Mouse (Mus musculus) lung, postnatal 0 days (tissue): ENCODE results near the gene Pef1.

Experiments
- CTCF ChIP-seq: IDR thresholded peaks from 2 replicates; pipeline ENCODE4 v1.5.1; 2016; ENCODE audit warnings: antibody characterized with exemption, mild to moderate bottlenecking
- EP300 ChIP-seq: IDR thresholded peaks from 2 replicates; pipeline ENCODE4 v1.6.1; 2016; ENCODE audit warnings: antibody characterized with exemption, mild to moderate bottlenecking, control low read depth

DNA sequence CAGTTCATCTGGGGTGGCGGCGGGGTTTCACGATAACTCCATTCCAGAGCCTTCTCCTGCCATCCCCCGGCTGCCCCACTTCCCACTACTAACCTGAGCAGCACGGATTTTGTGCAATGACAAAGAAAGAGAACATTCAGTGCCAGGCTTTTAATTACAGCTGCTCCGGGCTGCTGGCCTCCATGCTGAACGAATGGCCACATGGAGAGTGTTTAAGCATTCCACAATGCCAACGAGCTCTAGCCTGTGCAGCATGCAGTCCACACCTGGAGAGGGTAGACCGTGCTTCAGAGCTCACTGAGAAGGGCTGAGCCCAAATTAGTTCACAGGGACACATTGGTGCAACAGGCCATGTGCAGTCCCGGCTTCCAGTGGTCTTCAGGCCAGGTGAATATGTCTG, 27.7 kb downstream of the Pef1 start:
- TF ChIP-seq CTCF (no peak), EP300 (no peak)
